Mouse (Mus musculus) limb, embryonic 10.5 days (tissue): ENCODE measurements around the gene Zdhhc7. TPM values are rescaled to one million over a fixed set of nuclear protein-coding genes. Genes with fewer than 3 reads are reported as not detected.

Experiments used
- DNase-seq: peaks from one replicate; pipeline ENCODE4 v3.0.0-alpha.2; 2017; ENCODE audit warnings: low spot score
- H3K27ac ChIP-seq: fragments of 300-500 bp; sonication (generic); 2 replicates; pipeline ENCODE4 v1.5.1; 2016; ENCODE audit warnings: mild to moderate bottlenecking
- H3K27me3 ChIP-seq: fragments of 300-500 bp; sonication (generic); 2 replicates; pipeline ENCODE4 v1.6.1; 2016; ENCODE audit warnings: low read depth, mild to moderate bottlenecking; ENCODE audit not compliant: poor library complexity, severe bottlenecking
- H3K36me3 ChIP-seq: fragments of 300-500 bp; sonication (generic); 2 replicates; pipeline ENCODE4 v1.6.1; 2016; ENCODE audit warnings: mild to moderate bottlenecking, moderate library complexity
- H3K4me1 ChIP-seq: fragments of 300-500 bp; sonication (generic); 2 replicates; pipeline ENCODE4 v1.6.1; 2016
- H3K4me3 ChIP-seq: fragments of 300-500 bp; sonication (generic); 2 replicates; pipeline ENCODE4 v1.5.1; 2016; ENCODE audit warnings: mild to moderate bottlenecking, moderate library complexity
- H3K9me3 ChIP-seq: fragments of 300-500 bp; sonication (generic); replicated peaks from 2 replicates; pipeline ENCODE4 v1.6.1; 2016; ENCODE audit warnings: mild to moderate bottlenecking
- WGBS: fragments of 180-500 bp; shearing (Covaris S2); methylation state at CpG from one replicate; pipeline ENCODE4 v1.1.7; 2016; 5-methylcytosine and 5-hydroxymethylcytosine counted together
- polyA plus RNA-seq: library from polyadenylated mRNA; unstranded; fragments of >200 nt; fragmentation: Nextera tagmentation; extraction: Ambion mirVana; gene quantifications from 2 replicates; pipeline ENCODE4 v1.2.1, GENCODE M21; 2016

The Zdhhc7 gene
- polyA plus RNA-seq, 1 experiment from 2014 or later = 32.4 TPM

GRCm38 (mm10) chr8:120078080-120078479 lies 23.2 kb downstream of the Zdhhc7 start:
- Histone ChIP-seq H3K27me3 (0 out of 2 replicates have a peak, but pooled peaks cover 12% of the 10 kb centered on the region), H3K36me3 (peaks cover 25% of the 10 kb centered on the region), H3K9me3 (no peaks in the 10 kb centered on the region), H3K27ac (no peak overlapping the region), H3K4me1 (peaks cover 3% of the 10 kb centered on the region), H3K4me3 (no peak overlapping the region)
- DNase-seq = peak; percentile 89
- WGBS = 19% methylated on average over 10 of the region's 10 CpGs

- no peak overlapping the region for H3K27ac ChIP-seq
- peaks cover 14% of the 10 kb centered on the region for H3K4me1 ChIP-seq
- WGBS = 76% methylated on average over 6 of the region's 6 CpGs
- H3K36me3 ChIP-seq = no peaks in the 10 kb centered on the region
- H3K9me3 ChIP-seq = no peaks in the 10 kb centered on the region
- no peak overlapping the region for H3K4me3 ChIP-seq
- no peak for DNase-seq
- H3K27me3 ChIP-seq = 0 out of 2 replicates have a peak, but pooled peaks cover 12% of the 10 kb centered on the region
These were observed 25.9 kb downstream of the Zdhhc7 start for GRCm38 (mm10) chr8:120075347-120075746.

- H3K27me3 ChIP-seq = 0 out of 2 replicates have a peak, but pooled peaks cover 12% of the 10 kb centered on the region
- 83% methylated on average over 6 of the region's 6 CpGs for WGBS
- H3K4me3 ChIP-seq = no peak overlapping the region
- peaks cover 14% of the 10 kb centered on the region for H3K4me1 ChIP-seq
- H3K36me3 ChIP-seq = no peaks in the 10 kb centered on the region
- DNase-seq = no peak
- no peak overlapping the region for H3K27ac ChIP-seq
- no peaks in the 10 kb centered on the region for H3K9me3 ChIP-seq
These were observed 26.8 kb downstream of the Zdhhc7 start for GRCm38 (mm10) chr8:120074516-120074915.

DNA sequence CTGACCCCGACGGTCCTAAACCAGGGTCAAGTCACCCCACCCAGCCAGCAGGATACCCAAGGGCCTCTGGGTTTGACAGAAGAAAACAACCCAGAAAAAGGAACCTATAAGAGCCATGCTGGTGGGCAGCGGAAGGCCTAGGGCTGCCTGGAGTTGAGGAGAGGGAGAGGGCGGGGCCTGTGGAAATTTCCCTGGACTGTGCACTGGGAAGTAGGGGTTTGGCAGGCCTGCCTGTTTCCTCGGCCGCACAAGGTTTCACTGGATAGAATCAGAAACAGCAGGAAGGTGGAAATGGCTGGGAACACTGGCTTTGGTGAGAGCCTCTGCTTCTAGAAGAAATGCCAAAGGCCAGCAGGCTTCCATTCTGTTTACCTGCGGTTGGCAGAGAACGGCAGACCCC lies 28.5 kb downstream of the Zdhhc7 start:
- 84% methylated on average over 8 of the region's 8 CpGs for WGBS
- Histone ChIP-seq H3K27me3 (0 out of 2 replicates have a peak, but pooled peaks cover 12% of the 10 kb centered on the region), H3K36me3 (no peaks in the 10 kb centered on the region), H3K27ac (peak overlapping the region; percentile 25; the same call in 1 of the 2 replicates), H3K4me3 (no peak overlapping the region), H3K4me1 (peaks cover 24% of the 10 kb centered on the region), H3K9me3 (no peaks in the 10 kb centered on the region)
- DNase-seq = no peak

DNA sequence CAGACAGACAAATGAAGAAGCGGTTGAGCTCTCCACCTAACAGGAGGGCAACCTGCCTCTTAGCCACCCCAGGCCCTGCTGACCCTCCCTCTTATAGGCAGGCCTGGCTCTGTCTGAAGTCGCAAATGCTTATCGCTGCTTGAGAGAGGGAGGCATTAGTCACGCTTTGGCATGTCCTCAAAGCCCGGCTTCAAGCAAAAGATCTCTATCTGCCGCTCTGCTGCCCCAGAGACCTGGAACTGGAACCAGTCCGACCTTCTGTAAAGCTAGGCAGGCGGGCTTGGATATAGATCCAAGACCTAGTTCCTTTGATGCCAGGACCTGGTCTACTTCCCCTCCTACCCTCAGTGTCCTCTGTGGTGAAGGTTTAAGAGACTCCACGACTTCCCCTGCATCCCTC lies 29.0 kb downstream of the Zdhhc7 start:
- Histone ChIP-seq H3K4me1 (peaks cover 26% of the 10 kb centered on the region), H3K4me3 (no peak overlapping the region), H3K27me3 (0 out of 2 replicates have a peak, but pooled peaks cover 12% of the 10 kb centered on the region), H3K27ac (no peak overlapping the region), H3K36me3 (no peaks in the 10 kb centered on the region), H3K9me3 (no peaks in the 10 kb centered on the region)
- no peak for DNase-seq
- 73% methylated on average over 9 of the region's 9 CpGs for WGBS

DNA sequence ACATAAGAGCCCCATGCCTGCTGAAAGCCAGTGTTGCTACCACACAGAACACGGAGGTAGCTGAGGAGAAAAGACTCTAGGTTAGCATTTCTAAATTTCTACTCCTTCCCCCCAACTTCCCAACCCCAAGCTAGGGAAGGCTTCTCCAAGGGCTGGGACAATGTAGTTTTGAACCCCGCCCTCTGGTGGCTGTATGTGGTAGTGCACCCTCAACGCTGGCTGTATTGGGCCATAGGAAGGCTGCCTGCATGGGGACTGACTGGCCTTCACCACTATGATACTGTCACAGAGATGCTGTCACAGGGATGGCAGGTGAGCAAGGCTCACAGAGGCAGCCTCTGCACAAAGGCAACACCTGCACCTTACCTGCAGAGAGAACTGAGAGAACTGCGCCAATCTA lies 29.6 kb downstream of the Zdhhc7 start:
- Histone ChIP-seq H3K4me1 (peaks cover 26% of the 10 kb centered on the region), H3K27me3 (0 out of 2 replicates have a peak, but pooled peaks cover 12% of the 10 kb centered on the region), H3K9me3 (no peaks in the 10 kb centered on the region), H3K36me3 (no peaks in the 10 kb centered on the region), H3K4me3 (no peak overlapping the region), H3K27ac (no peak overlapping the region)
- WGBS = 24% methylated on average over 4 of the region's 4 CpGs
- DNase-seq = peak; percentile 90

- DNase-seq = peak; percentile 47
- H3K27me3 ChIP-seq = no peaks in the 10 kb centered on the region
- no peaks in the 10 kb centered on the region for H3K9me3 ChIP-seq
- H3K36me3 ChIP-seq = no peaks in the 10 kb centered on the region
- peak overlapping the region; percentile 50; the same call in 1 of the 2 replicates for H3K27ac ChIP-seq
- H3K4me1 ChIP-seq = peaks cover 27% of the 10 kb centered on the region
- 61% methylated on average over 19 of the region's 19 CpGs for WGBS
- no peak overlapping the region for H3K4me3 ChIP-seq
These were observed 33.2 kb downstream of the Zdhhc7 start for GRCm38 (mm10) chr8:120067936-120068668.

DNA sequence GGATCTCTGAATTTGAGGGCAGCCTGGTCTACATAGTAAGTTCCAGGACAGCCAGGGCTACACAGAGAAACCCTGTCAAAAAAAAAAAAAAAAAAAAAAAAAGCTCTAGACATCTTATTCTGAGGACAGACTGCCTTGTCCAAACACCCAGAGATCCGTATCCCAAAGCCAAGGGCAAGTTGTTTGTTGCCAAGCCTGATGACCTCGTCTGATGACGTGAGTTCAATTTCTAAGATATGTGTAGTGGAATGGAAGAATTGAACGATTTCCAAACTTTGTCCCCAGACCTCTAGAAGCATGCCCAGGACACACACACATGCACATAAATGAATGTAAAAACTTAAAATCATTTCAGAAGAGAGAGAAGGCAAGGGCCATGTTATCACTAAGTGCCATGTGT lies 35.1 kb downstream of the Zdhhc7 start:
- Histone ChIP-seq H3K36me3 (no peaks in the 10 kb centered on the region), H3K4me3 (no peak overlapping the region), H3K9me3 (no peaks in the 10 kb centered on the region), H3K27ac (no peak overlapping the region), H3K27me3 (no peaks in the 10 kb centered on the region), H3K4me1 (peaks cover 21% of the 10 kb centered on the region)
- WGBS = 90% methylated on average over 4 of the region's 4 CpGs
- DNase-seq = no peak

DNA sequence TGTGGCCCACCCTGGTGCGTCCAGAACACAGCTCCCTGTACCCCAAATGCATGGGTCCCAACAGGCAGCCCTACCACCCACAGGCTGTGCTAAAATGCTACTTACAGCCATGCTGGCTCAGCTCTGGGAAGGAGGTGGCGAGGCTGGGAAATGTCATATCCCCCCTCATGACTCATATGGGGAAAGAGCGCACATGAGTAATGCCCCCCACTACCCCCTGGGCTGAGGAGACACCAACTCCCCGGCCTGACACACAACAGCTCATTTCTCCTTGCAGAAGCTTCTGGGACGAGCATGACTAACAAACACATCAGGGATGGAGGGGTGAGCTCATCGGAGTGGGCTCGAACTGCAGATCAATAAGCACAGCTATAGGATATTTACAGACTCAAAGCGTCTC lies 35.7 kb downstream of the Zdhhc7 start:
- 94% methylated on average over 8 of the region's 8 CpGs for WGBS
- no peak for DNase-seq
- Histone ChIP-seq H3K27me3 (no peaks in the 10 kb centered on the region), H3K4me3 (no peak overlapping the region), H3K36me3 (no peaks in the 10 kb centered on the region), H3K4me1 (peaks cover 21% of the 10 kb centered on the region), H3K9me3 (no peaks in the 10 kb centered on the region), H3K27ac (no peak overlapping the region)

- no peak for DNase-seq
- no peaks in the 10 kb centered on the region for H3K9me3 ChIP-seq
- H3K36me3 ChIP-seq = no peaks in the 10 kb centered on the region
- peak overlapping the region; percentile 58; the same call in 1 of the 2 replicates for H3K27ac ChIP-seq
- H3K4me1 ChIP-seq = peaks cover 17% of the 10 kb centered on the region
- 93% methylated on average over 3 of the region's 3 CpGs for WGBS
- H3K4me3 ChIP-seq = no peak overlapping the region
- no peaks in the 10 kb centered on the region for H3K27me3 ChIP-seq
These were observed 38.0 kb downstream of the Zdhhc7 start for GRCm38 (mm10) chr8:120063326-120063725.

GRCm38 (mm10) chr8:120062742-120063141 lies 38.5 kb downstream of the Zdhhc7 start:
- Histone ChIP-seq H3K36me3 (no peaks in the 10 kb centered on the region), H3K27me3 (no peaks in the 10 kb centered on the region), H3K4me3 (no peak overlapping the region), H3K4me1 (peaks cover 11% of the 10 kb centered on the region), H3K9me3 (no peaks in the 10 kb centered on the region), H3K27ac (peak overlapping the region; percentile 58)
- no peak for DNase-seq
- 91% methylated on average over 14 of the region's 14 CpGs for WGBS

- Histone ChIP-seq H3K27me3 (no peaks in the 10 kb centered on the region), H3K4me3 (no peak overlapping the region), H3K27ac (no peak overlapping the region), H3K9me3 (peaks cover 5% of the 10 kb centered on the region; the same call in 1 of the 2 replicates), H3K4me1 (no peaks in the 10 kb centered on the region), H3K36me3 (no peaks in the 10 kb centered on the region)
- DNase-seq = no peak
- WGBS = 85% methylated on average over 2 of the region's 2 CpGs
These were observed 44.2 kb downstream of the Zdhhc7 start for GRCm38 (mm10) chr8:120057078-120057477.

GRCm38 (mm10) chr8:120054833-120055232 lies 46.4 kb downstream of the Zdhhc7 start:
- no peak overlapping the region for H3K27ac ChIP-seq
- no peak overlapping the region for H3K4me3 ChIP-seq
- no peaks in the 10 kb centered on the region for H3K27me3 ChIP-seq
- no peaks in the 10 kb centered on the region for H3K36me3 ChIP-seq
- no peak for DNase-seq
- H3K4me1 ChIP-seq = peaks cover 11% of the 10 kb centered on the region
- H3K9me3 ChIP-seq = peaks cover 5% of the 10 kb centered on the region; the same call in 1 of the 2 replicates
- 94% methylated on average over 3 of the region's 3 CpGs for WGBS
